Mouse (Mus musculus): ENCODE measurements around the gene Ptprh. TPM values are rescaled to one million over a fixed set of nuclear protein-coding genes. Genes with fewer than 3 reads are reported as not detected.
"Not testable (repeated sequence)": the region's sequence is repeated elsewhere in the genome, so short reads cannot be mapped to it uniquely, and the experiment has no call there.

The Ptprh gene
- polyA plus RNA-seq, 1 experiment: not detected

- H3K4me1 ChIP-seq (ENCODE audit: control insufficient read depth, insufficient read depth, low read length): no peaks in the 10 kb centered on the region
- TF ChIP-seq POLR2A (IDR thresholded peaks at IDR 0.05; ENCODE audit: insufficient read depth, low read depth, low read length) (no peak), CTCF (IDR thresholded peaks at IDR 0.05; ENCODE audit: insufficient read depth, low read depth, low read length) (no peak)
- 62% methylated on average over 1 of the region's 1 CpGs for WGBS
Measured at GRCm38 (mm10) chr7:4612956-4613355, 9.1 kb upstream of the Ptprh start.

DNA sequence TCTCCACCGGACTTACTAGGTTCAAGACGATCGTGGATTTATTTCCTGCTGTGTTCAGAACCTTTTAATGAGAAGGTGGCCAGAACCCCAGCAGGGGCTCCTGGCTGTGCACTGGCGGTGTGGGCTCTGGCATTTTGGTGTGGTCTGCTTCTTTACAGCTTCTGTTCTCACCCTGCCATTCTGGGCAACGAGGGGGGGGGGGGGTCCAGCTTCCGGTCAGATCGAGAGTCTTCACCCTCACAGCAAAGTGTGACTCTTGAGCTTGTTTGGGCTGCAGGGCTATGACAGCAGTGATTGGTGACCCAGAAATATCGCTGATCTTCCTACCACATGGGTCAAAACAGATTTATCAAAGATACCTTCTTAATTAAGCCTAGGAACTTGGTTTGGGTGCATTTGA is 8.5 kb upstream of the Ptprh start:
- WGBS: 58% methylated on average over 8 of the region's 8 CpGs
- no peak overlapping the region for H3K4me3 ChIP-seq (ENCODE audit: insufficient read depth, low read depth, low read length)
- H3K4me1 ChIP-seq (ENCODE audit: control insufficient read depth, insufficient read depth, low read length): no peaks in the 10 kb centered on the region
- no peak overlapping the region for H3K27ac ChIP-seq (ENCODE audit: insufficient read depth, low read depth, low read length)
- TF ChIP-seq CTCF (IDR thresholded peaks at IDR 0.05; ENCODE audit: insufficient read depth, low read depth, low read length) (no peak), POLR2A (IDR thresholded peaks at IDR 0.05; ENCODE audit: insufficient read depth, low read depth, low read length) (no peak)

More at GRCm38 (mm10) chr7:4612956-4613355, 9.1 kb upstream of the Ptprh start:
- H3K4me3 ChIP-seq (ENCODE audit: insufficient read depth, low read depth, low read length): no peak overlapping the region
- H3K27ac ChIP-seq (ENCODE audit: insufficient read depth, low read depth, low read length): no peak overlapping the region

- Histone ChIP-seq H3K4me1 (ENCODE audit: control insufficient read depth, insufficient read depth, low read length) (no peaks in the 10 kb centered on the region), H3K4me3 (ENCODE audit: insufficient read depth, low read depth, low read length) (no peak overlapping the region), H3K27ac (ENCODE audit: insufficient read depth, low read depth, low read length) (no peak overlapping the region)
- 82% methylated on average over 12 of the region's 12 CpGs for WGBS
- TF ChIP-seq POLR2A (IDR thresholded peaks at IDR 0.05; ENCODE audit: insufficient read depth, low read depth, low read length) (no peak), CTCF (IDR thresholded peaks at IDR 0.05; ENCODE audit: insufficient read depth, low read depth, low read length) (no peak)
Measured at GRCm38 (mm10) chr7:4611921-4612341, 8.1 kb upstream of the Ptprh start.

GRCm38 (mm10) chr7:4611511-4611910 is 7.7 kb upstream of the Ptprh start:
- no peak overlapping the region for H3K4me3 ChIP-seq (ENCODE audit: insufficient read depth, low read depth, low read length)
- H3K27ac ChIP-seq (ENCODE audit: insufficient read depth, low read depth, low read length): no peak overlapping the region
- no peaks in the 10 kb centered on the region for H3K4me1 ChIP-seq (ENCODE audit: control insufficient read depth, insufficient read depth, low read length)
- WGBS: 83% methylated on average over 12 of the region's 12 CpGs
- TF ChIP-seq CTCF (IDR thresholded peaks at IDR 0.05; ENCODE audit: insufficient read depth, low read depth, low read length): no peak
- no peak for TF ChIP-seq POLR2A (IDR thresholded peaks at IDR 0.05; ENCODE audit: insufficient read depth, low read depth, low read length)

DNA sequence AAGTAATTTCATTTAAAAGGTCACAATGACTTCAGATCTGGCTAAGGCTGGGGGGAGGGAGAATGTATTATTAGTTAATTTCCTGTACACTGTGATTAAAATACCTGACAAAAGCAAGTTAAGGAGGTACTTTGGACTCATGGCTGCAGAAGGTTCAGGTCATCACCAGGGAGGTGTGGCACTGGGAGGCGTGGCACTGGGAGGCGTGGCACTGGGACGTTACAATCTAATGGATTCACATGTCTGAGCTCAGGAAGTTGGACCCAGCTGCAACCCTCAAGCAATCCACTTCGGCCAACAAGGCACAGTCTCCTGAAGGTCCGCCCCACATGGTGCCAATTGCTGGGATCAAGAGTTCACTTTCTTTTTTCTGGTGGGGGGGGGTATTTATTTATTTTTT is 4.2 kb upstream of the Ptprh start:
- no peak overlapping the region for H3K27ac ChIP-seq (ENCODE audit: insufficient read depth, low read depth, low read length)
- 67% methylated on average over 5 of the region's 5 CpGs for WGBS
- H3K4me3 ChIP-seq (ENCODE audit: insufficient read depth, low read depth, low read length): no peak overlapping the region
- H3K4me1 ChIP-seq (ENCODE audit: control insufficient read depth, insufficient read depth, low read length): no peaks in the 10 kb centered on the region
- no peak for TF ChIP-seq POLR2A (IDR thresholded peaks at IDR 0.05; ENCODE audit: insufficient read depth, low read depth, low read length)
- no peak for TF ChIP-seq CTCF (IDR thresholded peaks at IDR 0.05; ENCODE audit: insufficient read depth, low read depth, low read length)

GRCm38 (mm10) chr7:4602969-4603368 is 872 bp downstream of the Ptprh start:
- no peaks in the 10 kb centered on the region for H3K4me1 ChIP-seq (ENCODE audit: control insufficient read depth, insufficient read depth, low read length)
- TF ChIP-seq CTCF (IDR thresholded peaks at IDR 0.05; ENCODE audit: insufficient read depth, low read depth, low read length): no peak
- TF ChIP-seq POLR2A (IDR thresholded peaks at IDR 0.05; ENCODE audit: insufficient read depth, low read depth, low read length): no peak
- 85% methylated on average over 6 of the region's 6 CpGs for WGBS
- H3K27ac ChIP-seq (ENCODE audit: insufficient read depth, low read depth, low read length): no peak overlapping the region
- H3K4me3 ChIP-seq (ENCODE audit: insufficient read depth, low read depth, low read length): no peak overlapping the region

GRCm38 (mm10) chr7:4597046-4597445 is 6.8 kb downstream of the Ptprh start:
- 70% methylated on average over 4 of the region's 4 CpGs for WGBS
- not testable (repeated sequence) for H3K27ac ChIP-seq (ENCODE audit: insufficient read depth, low read depth, low read length); H3K4me3 ChIP-seq (ENCODE audit: insufficient read depth, low read depth, low read length); H3K4me1 ChIP-seq (ENCODE audit: control insufficient read depth, insufficient read depth, low read length)

DNA sequence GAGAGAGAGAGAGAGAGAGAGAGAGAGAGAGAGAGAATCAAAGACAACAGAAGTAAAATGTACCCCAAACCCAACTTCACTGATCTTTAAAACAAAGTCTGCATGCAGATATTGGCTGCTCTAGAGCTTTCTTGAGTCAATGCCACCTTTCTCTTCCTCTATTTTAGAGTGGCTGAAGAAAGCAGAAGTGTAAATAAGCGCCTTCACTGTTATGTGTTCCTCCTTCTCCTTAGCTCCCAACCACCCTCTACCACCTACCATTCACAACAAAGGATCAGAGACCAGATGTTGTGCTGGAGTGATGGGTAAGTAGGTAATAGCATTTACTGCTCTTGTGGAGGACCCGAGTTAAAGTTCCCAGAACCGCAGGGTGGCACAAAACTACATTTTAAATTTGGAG is 22.4 kb downstream of the Ptprh start:
- not testable (repeated sequence) for H3K4me1 ChIP-seq (ENCODE audit: control insufficient read depth, insufficient read depth, low read length); H3K27ac ChIP-seq (ENCODE audit: insufficient read depth, low read depth, low read length); H3K4me3 ChIP-seq (ENCODE audit: insufficient read depth, low read depth, low read length)
- 82% methylated on average over 3 of the region's 3 CpGs for WGBS

DNA sequence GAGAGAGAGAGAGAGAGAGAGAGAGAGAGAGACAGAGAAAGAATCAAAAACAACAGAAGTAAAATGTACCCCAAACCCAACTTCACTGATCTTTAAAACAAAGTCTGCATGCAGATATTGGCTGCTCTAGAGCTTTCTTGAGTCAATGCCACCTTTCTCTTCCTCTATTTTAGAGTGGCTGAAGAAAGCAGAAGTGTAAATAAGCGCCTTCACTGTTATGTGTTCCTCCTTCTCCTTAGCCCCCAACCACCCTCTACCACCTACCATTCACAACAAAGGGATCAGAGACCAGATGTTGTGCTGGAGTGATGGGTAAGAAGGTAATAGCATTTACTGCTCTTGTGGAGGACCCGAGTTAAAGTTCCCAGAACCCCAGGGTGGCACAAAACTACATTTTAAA is 31.5 kb downstream of the Ptprh start:
- 83% methylated on average over 2 of the region's 2 CpGs for WGBS
- not testable (repeated sequence) for H3K4me3 ChIP-seq (ENCODE audit: insufficient read depth, low read depth, low read length)

GRCm38 (mm10) chr7:4562660-4563059 is 41.2 kb downstream of the Ptprh start:
- TF ChIP-seq CTCF (IDR thresholded peaks at IDR 0.05; ENCODE audit: insufficient read depth, low read depth, low read length): no peak
- no peak for TF ChIP-seq POLR2A (IDR thresholded peaks at IDR 0.05; ENCODE audit: insufficient read depth, low read depth, low read length)
- Histone ChIP-seq H3K4me3 (ENCODE audit: insufficient read depth, low read depth, low read length) (no peak overlapping the region), H3K27ac (ENCODE audit: insufficient read depth, low read depth, low read length) (no peak overlapping the region), H3K4me1 (ENCODE audit: control insufficient read depth, insufficient read depth, low read length) (no peaks in the 10 kb centered on the region)
- WGBS: 92% methylated on average over 3 of the region's 3 CpGs

More for the DNA sequence above, 31.5 kb downstream of the Ptprh start:
- not testable (repeated sequence) for H3K4me1 ChIP-seq (ENCODE audit: control insufficient read depth, insufficient read depth, low read length); H3K27ac ChIP-seq (ENCODE audit: insufficient read depth, low read depth, low read length)
